Mouse (Mus musculus): ENCODE data around the gene Hsph1. TPM values are rescaled to one million over a fixed set of nuclear protein-coding genes. Genes with fewer than 3 reads are reported as not detected.

Gene Hsph1
- polyA plus RNA-seq (2015; fragmentation: Nextera tagmentation; extraction: Ambion mirVana): 90.7 and 108 TPM in 2 replicates

DNA sequence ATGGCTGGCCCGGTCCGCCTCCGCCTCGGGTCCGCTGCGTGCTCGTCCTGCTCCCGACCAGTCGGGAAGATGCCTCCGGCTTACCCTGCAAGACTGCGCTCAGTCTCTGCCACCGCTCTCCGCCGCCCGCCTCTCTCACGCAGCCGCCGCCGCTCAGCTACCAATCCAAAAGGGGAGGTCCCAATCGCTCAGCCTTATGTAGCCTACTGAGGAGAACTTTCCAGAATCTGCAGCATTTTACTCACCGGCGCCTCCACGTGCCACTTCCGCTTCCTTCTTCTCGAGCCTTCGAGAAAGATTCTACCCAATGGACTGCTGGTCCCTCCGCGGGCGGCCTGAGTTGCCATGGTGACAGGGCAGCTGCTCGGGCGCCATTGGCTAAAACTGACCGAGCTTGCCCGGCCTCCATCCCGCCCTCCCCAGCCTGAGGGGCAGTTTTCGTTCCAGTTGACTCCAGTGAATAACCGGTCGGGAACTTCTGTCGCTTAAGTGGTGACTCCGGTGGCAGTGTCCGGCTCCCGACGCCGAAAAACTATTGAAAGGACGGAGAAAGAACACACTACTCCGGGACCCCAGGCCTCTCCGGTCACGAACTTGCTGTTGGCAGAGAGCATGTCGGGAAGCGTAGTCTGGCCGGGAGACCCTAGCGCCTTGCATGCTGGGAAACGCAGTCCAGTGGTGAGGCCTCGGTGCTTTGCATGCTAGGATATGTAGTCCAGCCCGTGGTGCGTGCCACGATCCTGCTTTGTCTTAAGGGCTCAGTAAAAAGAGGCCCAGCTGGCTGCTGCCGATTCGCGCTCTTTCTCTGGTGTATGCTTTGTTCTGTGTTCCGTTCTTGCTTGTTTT, at the start of gene Hsph1:
TSS of gene Hsph1 (minus strand) at position 302 of the 846 bp plus-strand sequence.
- no peaks in the 10 kb centered on the region for H3K9me3 ChIP-seq
- peak within 1 kb of the TSS; percentile 80 for H3K4me3 ChIP-seq
- peak within 1 kb of the TSS; percentile 88 for H3K9ac ChIP-seq
- peak within 1 kb of the TSS; percentile 85 for H3K4me2 ChIP-seq
- H3K27me3 ChIP-seq: no peaks in the 10 kb centered on the region
- peak; percentile 99 for ATAC-seq (ENCODE audit: low read depth)
- peaks cover 32% of the 10 kb centered on the region for H3K4me1 ChIP-seq (replicated peaks)
- H3K27ac ChIP-seq (replicated peaks): peak within 1 kb of the TSS; percentile 89
- under 1% methylated on average over 58 of the region's 60 CpGs for WGBS
- H3K36me3 ChIP-seq: peaks cover 24% of the 10 kb centered on the region

DNA sequence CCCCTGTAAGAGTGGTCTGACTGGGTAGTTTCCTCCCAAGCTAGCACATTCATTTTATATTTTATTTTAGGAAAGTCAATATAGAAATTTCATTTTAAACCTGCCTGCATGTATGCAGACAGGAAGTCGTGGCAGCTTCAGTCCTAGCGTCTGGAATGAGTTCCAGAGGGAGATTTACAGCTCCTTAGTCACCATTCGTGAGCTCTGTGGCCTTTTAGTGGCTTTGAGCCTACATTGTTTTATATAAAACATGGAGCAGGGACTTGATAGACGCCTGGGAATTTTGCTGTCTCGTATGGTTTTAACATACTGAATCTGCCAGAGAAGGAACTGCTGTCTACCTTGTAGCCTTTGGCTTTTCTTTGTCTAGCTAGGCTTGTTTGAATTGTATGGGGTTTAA, 44.8 kb upstream of the Hsph1 start:
- 39% methylated on average over 5 of the region's 5 CpGs for WGBS
- ATAC-seq (ENCODE audit: low read depth): no peak

DNA sequence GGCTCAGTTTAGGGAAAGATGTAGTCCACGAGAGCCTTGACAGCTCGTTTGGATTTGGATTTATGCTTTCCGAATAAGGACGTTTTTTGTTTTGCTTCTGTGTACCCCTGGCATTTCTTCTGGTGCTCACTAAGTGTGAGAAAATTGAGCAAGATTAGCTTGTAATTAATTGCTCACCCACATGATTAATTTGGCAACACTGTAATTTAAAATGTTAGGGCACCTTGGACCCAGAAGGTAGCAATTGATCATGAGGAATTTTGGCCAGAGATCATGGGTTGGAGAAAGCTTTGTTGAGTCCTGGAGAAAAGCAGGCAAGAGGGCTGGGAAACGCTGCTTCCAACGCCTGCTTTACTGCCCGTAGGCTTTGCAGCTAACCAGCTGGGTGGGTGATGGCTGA, 43.7 kb upstream of the Hsph1 start:
- ATAC-seq (ENCODE audit: low read depth): no peak
- H3K4me3 ChIP-seq: 0 out of 2 replicates have a peak overlapping the region, but pooled peaks have one; percentile 71
- 56% methylated on average over 7 of the region's 7 CpGs for WGBS

More for the DNA sequence above, 44.8 kb upstream of the Hsph1 start:
- no peaks in the 10 kb centered on the region for H3K36me3 ChIP-seq
- H3K4me3 ChIP-seq: no peak overlapping the region
- no peaks in the 10 kb centered on the region for H3K9me3 ChIP-seq
- no peak overlapping the region for H3K9ac ChIP-seq
- H3K27ac ChIP-seq (replicated peaks): no peak overlapping the region
- no peaks in the 10 kb centered on the region for H3K27me3 ChIP-seq
- H3K4me2 ChIP-seq: no peak overlapping the region
- H3K4me1 ChIP-seq (replicated peaks): peaks cover 12% of the 10 kb centered on the region

DNA sequence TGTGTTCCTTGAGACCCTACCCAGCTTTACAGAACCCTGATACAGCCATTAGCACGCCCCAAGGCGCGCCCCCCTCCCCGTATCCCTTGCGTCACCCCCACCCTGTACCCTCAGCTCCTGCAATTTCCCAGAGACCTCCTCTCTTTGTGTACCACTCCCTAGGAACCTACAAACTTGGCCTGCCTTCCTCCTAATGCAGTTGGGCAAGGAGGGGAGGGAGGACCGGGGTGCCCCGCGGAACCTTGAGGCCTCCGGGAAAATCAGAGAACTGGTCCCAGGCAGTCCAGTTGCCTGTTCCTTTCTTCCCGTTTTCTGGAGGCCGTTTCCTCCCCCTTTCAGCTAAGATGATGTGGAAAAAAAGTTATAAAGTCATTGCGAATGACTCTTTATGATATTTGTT, 43.2 kb upstream of the Hsph1 start:
- peak; percentile 22 for ATAC-seq (ENCODE audit: low read depth)
- Histone ChIP-seq H3K4me3 (peak overlapping the region; percentile 71), H3K27me3 (no peaks in the 10 kb centered on the region), H3K9ac (peak overlapping the region; percentile 84), H3K4me2 (peak overlapping the region; percentile 72), H3K27ac (replicated peaks) (no peak overlapping the region), H3K36me3 (no peaks in the 10 kb centered on the region), H3K9me3 (no peaks in the 10 kb centered on the region), H3K4me1 (replicated peaks) (peaks cover 12% of the 10 kb centered on the region)
- 8% methylated on average over 12 of the region's 12 CpGs for WGBS

More for the DNA sequence above, 43.7 kb upstream of the Hsph1 start:
- Histone ChIP-seq H3K4me2 (peak overlapping the region; percentile 72), H3K4me1 (replicated peaks) (peaks cover 12% of the 10 kb centered on the region), H3K9me3 (no peaks in the 10 kb centered on the region), H3K27me3 (no peaks in the 10 kb centered on the region), H3K36me3 (no peaks in the 10 kb centered on the region), H3K27ac (replicated peaks) (no peak overlapping the region), H3K9ac (no peak overlapping the region)

DNA sequence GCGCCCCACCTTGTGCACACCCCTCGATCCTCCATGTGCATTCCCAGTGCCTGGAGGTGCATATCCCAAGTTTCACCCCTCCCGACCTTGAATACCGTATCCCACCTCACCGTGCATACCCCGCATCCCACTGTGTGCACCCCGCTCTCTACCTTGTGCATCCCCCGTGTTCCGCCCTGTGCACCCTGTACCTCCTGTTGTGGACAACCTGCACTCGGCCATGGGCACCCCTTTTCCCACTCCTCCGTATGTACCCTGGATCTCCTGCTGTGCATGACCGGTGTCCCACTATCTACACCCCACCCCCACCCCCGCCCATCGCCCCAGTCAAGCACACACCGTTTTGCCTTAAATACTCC, 42.8 kb upstream of the Hsph1 start:
- Histone ChIP-seq H3K4me1 (replicated peaks) (peaks cover 12% of the 10 kb centered on the region), H3K27me3 (no peaks in the 10 kb centered on the region), H3K27ac (replicated peaks) (no peak overlapping the region), H3K4me3 (peak overlapping the region; percentile 71), H3K9ac (peak overlapping the region; percentile 84), H3K9me3 (no peaks in the 10 kb centered on the region), H3K36me3 (no peaks in the 10 kb centered on the region), H3K4me2 (peak overlapping the region; percentile 72)
- WGBS: 2% methylated on average over 15 of the region's 15 CpGs
- peak; percentile 51; the same call in 1 of the 2 replicates for ATAC-seq (ENCODE audit: low read depth)

DNA sequence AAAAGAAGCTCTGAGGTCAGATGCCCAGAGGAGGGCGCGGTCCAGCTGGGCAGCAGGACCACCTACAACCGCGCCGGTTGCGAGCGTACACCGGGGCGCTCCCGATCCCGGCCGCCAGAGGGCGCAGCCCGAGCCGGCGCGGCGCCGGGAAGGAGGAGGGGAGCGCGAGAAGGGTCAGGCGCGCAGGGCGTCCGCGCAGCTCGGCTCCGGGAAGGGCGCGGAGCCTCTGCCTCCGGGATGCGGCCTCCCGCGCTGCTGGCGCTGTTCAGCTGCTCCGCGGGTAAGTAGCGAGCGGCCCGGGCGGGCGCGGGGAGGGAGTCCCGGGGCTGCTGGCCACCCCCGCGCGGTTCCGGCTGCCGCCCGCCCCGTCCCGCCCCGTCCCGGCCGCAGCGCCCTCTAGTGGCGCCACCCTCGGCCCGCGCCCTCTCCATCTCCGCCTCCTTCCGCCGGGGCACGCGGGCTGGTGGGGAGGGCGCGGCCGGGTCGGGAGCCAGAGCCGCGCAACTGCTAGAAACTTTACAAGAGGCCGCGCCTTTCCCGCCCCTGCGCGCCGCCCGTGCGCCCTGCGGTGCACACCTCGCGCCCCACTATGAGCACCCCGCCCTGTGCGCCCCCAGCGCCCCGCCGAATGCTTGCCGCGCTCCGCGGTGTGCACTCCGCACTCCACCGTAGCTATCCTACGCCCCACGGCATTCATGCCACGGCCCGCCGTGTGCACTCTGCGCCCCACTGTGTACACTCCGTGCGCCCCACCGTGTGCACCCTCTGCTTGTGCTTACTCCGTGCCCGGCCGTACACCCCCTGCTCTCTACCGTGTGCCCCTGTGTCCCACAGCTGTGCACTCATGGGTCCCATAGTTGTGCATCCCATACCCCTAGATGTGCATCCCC, 42.2 kb upstream of the Hsph1 start, which contains the start of gene B3glct:
TSS of gene B3glct (plus strand) at position 131 of the 890 bp plus-strand sequence.
- peak; percentile 94 for ATAC-seq (ENCODE audit: low read depth)
- Histone ChIP-seq H3K4me1 (replicated peaks) (peaks cover 12% of the 10 kb centered on the region), H3K27ac (replicated peaks) (peak within 1 kb of the TSS; percentile 68; the same call in 1 of the 2 replicates), H3K4me2 (peak within 1 kb of the TSS; percentile 72), H3K9me3 (no peaks in the 10 kb centered on the region), H3K27me3 (no peaks in the 10 kb centered on the region), H3K4me3 (peak within 1 kb of the TSS; percentile 71), H3K36me3 (no peaks in the 10 kb centered on the region), H3K9ac (peak within 1 kb of the TSS; percentile 84)
- WGBS: under 1% methylated on average over 83 of the region's 106 CpGs

DNA sequence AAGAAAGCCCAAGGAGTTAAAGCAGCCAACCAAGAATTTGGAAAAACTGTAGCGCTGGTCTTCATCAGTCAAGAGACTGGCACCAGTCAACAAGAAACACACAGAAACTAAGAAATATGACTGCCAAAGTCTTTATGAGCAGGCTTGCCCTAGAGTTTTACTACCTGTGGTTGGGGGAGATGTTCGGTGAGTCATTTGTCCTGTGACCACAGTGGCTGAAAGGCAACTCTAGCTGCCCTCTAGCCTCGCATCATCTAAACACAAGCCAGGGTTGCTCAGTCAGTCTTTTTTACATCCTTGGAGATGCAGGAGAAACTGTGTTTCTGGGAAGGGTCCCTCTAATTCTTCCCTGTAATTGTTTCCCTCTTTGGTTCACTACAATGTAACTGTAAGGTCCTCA, 41.0 kb upstream of the Hsph1 start:
- H3K4me1 ChIP-seq (replicated peaks): peaks cover 12% of the 10 kb centered on the region
- no peaks in the 10 kb centered on the region for H3K9me3 ChIP-seq
- H3K27ac ChIP-seq (replicated peaks): no peak overlapping the region
- H3K4me3 ChIP-seq: no peak overlapping the region
- no peak for ATAC-seq (ENCODE audit: low read depth)
- no peaks in the 10 kb centered on the region for H3K27me3 ChIP-seq
- H3K36me3 ChIP-seq: no peaks in the 10 kb centered on the region
- 94% methylated on average over 3 of the region's 3 CpGs for WGBS
- no peak overlapping the region for H3K4me2 ChIP-seq
- H3K9ac ChIP-seq: no peak overlapping the region

DNA sequence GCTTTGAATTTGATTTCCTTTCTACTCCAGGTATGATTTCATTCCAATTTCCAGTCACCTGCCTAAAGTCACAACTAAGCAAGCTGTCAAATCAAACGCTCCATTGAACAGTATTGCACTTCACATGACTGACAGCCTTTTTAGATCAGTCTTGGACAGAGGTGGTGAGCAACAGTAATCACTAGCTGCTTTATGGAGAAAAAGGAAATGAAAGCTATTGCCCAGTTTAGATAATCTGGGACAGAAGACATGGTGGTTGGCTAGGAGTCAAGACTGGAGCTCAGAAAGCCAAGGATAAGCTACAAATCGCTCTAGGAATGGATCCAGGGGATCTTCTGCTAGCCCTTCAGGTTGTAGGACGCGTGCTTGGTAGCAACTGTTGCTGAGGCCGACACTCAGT, 27.2 kb upstream of the Hsph1 start:
- H3K27ac ChIP-seq (replicated peaks): no peak overlapping the region
- no peaks in the 10 kb centered on the region for H3K27me3 ChIP-seq
- no peak overlapping the region for H3K9ac ChIP-seq
- peaks cover 3% of the 10 kb centered on the region; the same call in 1 of the 2 replicates for H3K9me3 ChIP-seq
- no peak overlapping the region for H3K4me2 ChIP-seq
- ATAC-seq (ENCODE audit: low read depth): no peak
- 92% methylated on average over 5 of the region's 5 CpGs for WGBS
- no peaks in the 10 kb centered on the region for H3K36me3 ChIP-seq
- H3K4me3 ChIP-seq: no peak overlapping the region
- no peaks in the 10 kb centered on the region for H3K4me1 ChIP-seq (replicated peaks)

DNA sequence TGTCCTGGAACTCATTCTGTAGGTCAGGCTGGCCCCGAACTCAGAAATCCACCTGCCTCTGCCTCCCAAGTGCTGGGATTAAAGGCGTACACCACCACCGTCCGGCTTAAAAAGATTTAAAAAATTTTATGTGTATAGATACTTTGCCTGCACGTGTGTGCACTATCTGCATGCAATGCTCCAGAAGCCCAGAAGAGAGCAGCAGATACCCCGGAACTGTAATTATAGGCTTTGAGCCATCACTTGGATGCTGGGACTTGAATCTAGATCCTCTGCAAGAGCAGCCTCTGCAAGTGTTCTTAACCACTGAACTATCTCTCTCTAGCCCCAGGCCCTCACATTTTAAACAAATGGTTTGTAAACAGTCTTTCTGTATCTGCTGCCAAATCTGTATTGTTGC, 26.8 kb upstream of the Hsph1 start:
- H3K9ac ChIP-seq: no peak overlapping the region
- no peaks in the 10 kb centered on the region for H3K36me3 ChIP-seq
- WGBS: 92% methylated on average over 6 of the region's 6 CpGs
- no peak overlapping the region for H3K27ac ChIP-seq (replicated peaks)
- ATAC-seq (ENCODE audit: low read depth): no peak
- peaks cover 3% of the 10 kb centered on the region; the same call in 1 of the 2 replicates for H3K9me3 ChIP-seq
- H3K4me3 ChIP-seq: no peak overlapping the region
- no peaks in the 10 kb centered on the region for H3K27me3 ChIP-seq
- no peak overlapping the region for H3K4me2 ChIP-seq
- no peaks in the 10 kb centered on the region for H3K4me1 ChIP-seq (replicated peaks)

DNA sequence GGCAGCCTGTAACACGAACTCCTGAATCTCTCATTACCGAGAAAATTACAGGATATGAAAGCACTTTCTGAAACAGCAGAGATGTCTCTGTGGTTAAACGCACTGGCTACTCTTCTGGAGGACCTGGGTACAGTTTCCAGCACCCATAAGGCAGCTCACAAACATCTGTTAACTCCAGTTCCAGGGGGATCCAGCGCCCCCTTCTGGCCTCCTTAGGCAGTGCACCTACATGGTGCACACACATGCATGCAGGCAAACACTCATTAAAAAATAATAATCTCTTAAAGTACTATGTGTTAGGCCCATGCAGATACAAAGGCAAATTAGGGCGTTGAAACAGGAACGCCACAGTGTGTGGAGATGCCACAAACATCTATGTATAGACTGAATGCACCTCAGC, 25.3 kb upstream of the Hsph1 start:
- WGBS: 89% methylated on average over 6 of the region's 6 CpGs
- no peak for ATAC-seq (ENCODE audit: low read depth)
- H3K9ac ChIP-seq: no peak overlapping the region

DNA sequence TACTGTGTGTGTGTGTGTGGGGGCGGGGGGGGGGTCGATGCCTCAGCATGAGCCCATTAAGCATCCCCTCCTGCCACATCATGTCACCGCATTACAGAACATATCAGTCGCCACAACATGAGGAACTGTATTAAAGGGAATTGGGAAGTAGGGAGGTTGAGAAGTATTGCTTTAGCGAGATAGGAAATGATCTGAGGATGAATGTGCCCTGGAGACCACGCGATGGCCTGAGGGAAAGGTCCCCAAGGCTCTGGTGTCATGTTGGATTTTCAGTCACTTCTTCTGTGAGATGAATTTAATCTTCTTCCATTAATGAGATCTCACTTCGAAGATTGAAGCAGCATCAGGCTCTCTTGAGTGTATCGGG, 23.2 kb upstream of the Hsph1 start:
- Histone ChIP-seq H3K9ac (no peak overlapping the region), H3K9me3 (peaks cover 3% of the 10 kb centered on the region; the same call in 1 of the 2 replicates), H3K4me3 (no peak overlapping the region), H3K36me3 (no peaks in the 10 kb centered on the region), H3K4me2 (no peak overlapping the region), H3K27me3 (no peaks in the 10 kb centered on the region), H3K4me1 (replicated peaks) (no peaks in the 10 kb centered on the region), H3K27ac (replicated peaks) (no peak overlapping the region)
- 58% methylated on average over 9 of the region's 9 CpGs for WGBS
- ATAC-seq (ENCODE audit: low read depth): no peak

More for the DNA sequence above, 25.3 kb upstream of the Hsph1 start:
- Histone ChIP-seq H3K27ac (replicated peaks) (no peak overlapping the region), H3K27me3 (no peaks in the 10 kb centered on the region), H3K36me3 (no peaks in the 10 kb centered on the region), H3K4me3 (no peak overlapping the region), H3K4me2 (no peak overlapping the region), H3K4me1 (replicated peaks) (no peaks in the 10 kb centered on the region), H3K9me3 (peaks cover 3% of the 10 kb centered on the region; the same call in 1 of the 2 replicates)

All from neural tube, embryonic 13.5 days (tissue).